Mouse (Mus musculus): Measurements from ENCODE around the gene Zfp729b. TPM values are rescaled to one million over a fixed set of nuclear protein-coding genes. Genes with fewer than 3 reads are reported as not detected.

Zfp729b gene
- 2.7 and 3.3 TPM in 2 replicates for polyA plus RNA-seq (2012; rRNA removed)

DNA sequence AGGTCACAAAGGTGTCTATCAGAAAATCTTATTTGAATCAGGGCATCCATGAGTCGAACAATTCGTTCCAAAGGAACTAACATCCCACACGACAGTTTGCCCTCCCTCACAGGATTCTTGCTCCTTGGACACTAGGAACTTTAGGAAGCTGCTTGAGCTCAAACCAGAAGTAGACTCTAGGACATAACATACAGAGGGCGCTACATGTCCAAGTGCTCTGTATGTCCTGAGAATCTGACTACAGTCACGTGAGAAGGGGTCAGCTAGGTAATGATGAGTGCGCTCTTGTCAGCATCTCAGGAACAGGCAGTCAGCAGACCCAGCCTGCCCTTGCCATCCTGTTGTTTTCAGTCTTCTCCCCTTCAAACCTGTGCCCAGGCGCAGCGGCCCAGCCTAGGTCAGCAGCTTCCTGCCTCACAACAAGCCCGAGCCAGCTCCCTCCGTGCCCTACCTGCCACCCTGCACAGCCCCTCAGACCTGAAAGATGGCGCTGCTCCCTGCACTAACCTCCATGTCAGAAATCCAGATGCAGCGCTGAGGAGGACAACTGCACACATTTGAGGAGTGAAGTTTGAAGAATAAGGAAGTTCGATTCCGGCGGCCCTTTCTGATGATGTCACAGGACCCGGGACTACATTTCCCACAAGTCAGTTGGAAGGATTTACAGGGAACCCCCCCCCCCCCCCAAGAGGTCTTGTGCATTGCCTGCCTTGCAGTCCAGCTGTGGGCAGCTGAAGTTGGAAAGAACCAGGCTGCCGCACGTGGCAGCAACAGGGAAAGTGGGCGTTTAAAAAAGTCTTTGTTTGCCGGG lies at the start of gene Zfp729b:
Gene Zfp729b, minus strand, starts transcription at position 642 of the 811 bp plus-strand sequence.
- TF ChIP-seq POLR2A (IDR thresholded peaks at IDR 0.05; ENCODE audit: borderline replicate concordance, extremely low read depth, insufficient read depth, insufficient read length, poor library complexity, severe bottlenecking) = no peak
- peak; percentile 25; the same call in 1 of the 2 replicates for TF ChIP-seq CTCF (IDR thresholded peaks at IDR 0.05; ENCODE audit: borderline replicate concordance, extremely low read depth, insufficient read depth, insufficient read length)
- peak; percentile 97 for DNase-seq (ENCODE audit: low read depth)

DNA sequence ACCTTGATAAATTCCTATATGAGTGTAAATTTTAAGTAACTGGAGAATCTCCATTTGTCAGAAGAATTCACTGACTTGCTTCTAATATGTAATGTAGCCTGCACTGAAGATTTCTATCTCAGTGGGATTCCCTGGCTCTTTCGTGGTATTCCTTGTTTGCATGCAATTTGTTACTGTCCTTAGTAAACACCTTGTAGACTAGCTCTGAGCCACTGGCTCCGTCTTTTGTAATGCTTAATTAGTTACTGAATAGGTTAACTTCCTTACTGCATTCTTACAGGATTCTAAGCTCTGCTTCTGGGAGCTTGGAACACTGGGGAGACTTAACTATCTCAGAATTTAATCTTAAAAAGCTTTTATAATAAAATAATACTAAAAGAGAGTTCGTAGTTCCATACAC lies 43.0 kb upstream of the Zfp729b start:
- no peak for DNase-seq (ENCODE audit: low read depth)

DNA sequence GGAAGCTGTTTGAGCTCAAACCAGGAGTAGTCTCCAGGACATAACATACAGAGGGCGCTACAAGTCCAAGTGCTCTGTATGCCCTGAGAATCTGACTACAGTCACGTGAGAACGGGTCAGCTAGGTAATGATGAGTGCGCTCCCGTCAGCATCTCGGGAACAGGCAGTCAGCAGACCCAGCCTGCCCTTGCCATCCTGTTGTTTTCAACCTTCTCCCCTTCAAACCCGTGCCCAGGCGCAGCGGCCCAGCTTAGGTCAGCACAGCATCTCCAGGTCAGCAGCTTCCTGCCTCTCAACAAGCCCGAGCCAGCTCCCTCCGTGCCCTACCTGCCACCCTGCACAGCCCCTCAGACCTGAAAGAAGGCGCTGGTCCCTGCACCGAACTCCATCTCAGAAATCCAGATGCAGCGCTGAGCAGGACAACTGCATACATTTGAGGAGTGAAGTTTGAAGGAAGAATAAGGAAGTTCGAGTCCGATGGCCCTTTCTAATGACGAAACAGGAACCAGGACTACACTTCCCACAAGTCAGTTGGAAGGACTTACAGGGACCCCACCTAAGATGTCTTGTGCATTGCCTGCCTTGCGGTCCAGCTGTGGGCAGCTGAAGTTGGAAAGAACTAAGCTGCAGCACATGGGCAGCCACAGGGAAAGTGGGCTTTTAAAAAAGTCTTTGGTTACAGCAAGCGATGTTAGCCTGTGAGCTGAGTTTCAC lies 27.9 kb upstream of the Zfp729b start, which contains the start of the genes Gm49345 and Zfp729a:
Gene Gm49345, minus strand, starts transcription at position 476 of the 714 bp plus-strand sequence.
Gene Zfp729a, minus strand, starts transcription at position 498 of the 714 bp plus-strand sequence.
- TF ChIP-seq CTCF (IDR thresholded peaks at IDR 0.05; ENCODE audit: borderline replicate concordance, extremely low read depth, insufficient read depth, insufficient read length) = peak; percentile 48; the same call in 1 of the 2 replicates
- no peak for TF ChIP-seq POLR2A (IDR thresholded peaks at IDR 0.05; ENCODE audit: borderline replicate concordance, extremely low read depth, insufficient read depth, insufficient read length, poor library complexity, severe bottlenecking)
- DNase-seq (ENCODE audit: low read depth) = peak; percentile 98

More for the DNA sequence above, 43.0 kb upstream of the Zfp729b start:
- TF ChIP-seq POLR2A (IDR thresholded peaks at IDR 0.05; ENCODE audit: borderline replicate concordance, extremely low read depth, insufficient read depth, insufficient read length, poor library complexity, severe bottlenecking) (no peak), CTCF (IDR thresholded peaks at IDR 0.05; ENCODE audit: borderline replicate concordance, extremely low read depth, insufficient read depth, insufficient read length) (no peak)

DNA sequence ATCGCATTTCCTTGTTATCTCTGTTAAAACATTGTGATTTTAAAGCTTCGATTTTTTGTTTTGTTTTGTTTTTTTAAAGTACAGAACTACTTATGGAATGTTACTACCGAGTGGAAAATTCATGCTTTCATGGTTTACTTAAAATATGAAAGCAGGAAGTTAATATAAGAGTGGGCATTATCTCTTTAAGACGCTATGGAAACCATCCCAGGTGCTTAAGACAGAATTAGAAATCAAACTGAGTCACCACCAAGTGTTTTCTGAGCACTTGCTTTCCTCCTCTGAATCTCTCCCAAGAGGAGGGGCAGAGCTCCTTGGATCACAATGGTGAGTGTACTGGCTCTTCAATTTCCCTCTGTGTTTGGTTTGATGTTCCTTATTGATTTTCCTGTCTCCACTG lies 601 bp upstream of the Zfp729b start:
- TF ChIP-seq CTCF (IDR thresholded peaks at IDR 0.05; ENCODE audit: borderline replicate concordance, extremely low read depth, insufficient read depth, insufficient read length) (no peak), POLR2A (IDR thresholded peaks at IDR 0.05; ENCODE audit: borderline replicate concordance, extremely low read depth, insufficient read depth, insufficient read length, poor library complexity, severe bottlenecking) (no peak)
- DNase-seq (ENCODE audit: low read depth) = peak; percentile 1

DNA sequence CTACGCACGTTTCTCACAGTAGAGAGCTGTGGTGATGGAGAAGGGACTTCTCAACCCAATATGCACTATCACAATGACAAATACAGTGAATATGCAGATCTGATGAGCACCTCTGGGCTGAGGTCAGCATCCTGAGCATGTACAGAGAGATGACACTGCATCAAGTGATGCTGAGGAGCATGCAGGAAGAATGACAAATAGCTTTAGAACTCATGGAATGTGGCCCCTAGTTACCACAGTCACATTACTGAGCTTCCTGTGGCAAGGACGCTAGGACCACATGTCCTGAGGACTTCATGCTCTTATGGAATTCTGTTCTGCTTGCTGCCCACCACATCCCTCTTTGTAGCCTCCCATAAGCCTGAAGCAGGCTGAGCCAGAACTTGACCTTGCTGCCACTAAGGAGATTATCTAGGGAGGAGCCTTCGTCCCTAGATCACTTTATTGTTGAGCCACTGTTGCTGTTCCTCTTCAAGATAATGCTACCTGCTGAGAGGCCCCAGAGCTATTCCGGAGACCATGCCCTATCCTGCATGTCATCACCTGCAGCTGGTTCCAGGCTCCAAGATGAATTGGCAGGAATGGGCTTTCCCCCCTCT lies 36.8 kb downstream of the Zfp729b start:
- DNase-seq (ENCODE audit: low read depth) = no peak
- TF ChIP-seq CTCF (IDR thresholded peaks at IDR 0.05; ENCODE audit: borderline replicate concordance, extremely low read depth, insufficient read depth, insufficient read length) (no peak), POLR2A (IDR thresholded peaks at IDR 0.05; ENCODE audit: borderline replicate concordance, extremely low read depth, insufficient read depth, insufficient read length, poor library complexity, severe bottlenecking) (no peak)

- no peak for DNase-seq (ENCODE audit: low read depth)
- TF ChIP-seq POLR2A (IDR thresholded peaks at IDR 0.05; ENCODE audit: borderline replicate concordance, extremely low read depth, insufficient read depth, insufficient read length, poor library complexity, severe bottlenecking) = no peak
- TF ChIP-seq CTCF (IDR thresholded peaks at IDR 0.05; ENCODE audit: borderline replicate concordance, extremely low read depth, insufficient read depth, insufficient read length) = no peak
These were observed 55.8 kb downstream of the Zfp729b start, which contains the start of gene Zfp748 for GRCm38 (mm10) chr13:67553730-67554129. Gene Zfp748, minus strand, starts transcription at chr13:67553830.

- peak; percentile 98 for DNase-seq (ENCODE audit: low read depth)
- no peak for TF ChIP-seq CTCF (IDR thresholded peaks at IDR 0.05; ENCODE audit: borderline replicate concordance, extremely low read depth, insufficient read depth, insufficient read length)
- TF ChIP-seq POLR2A (IDR thresholded peaks at IDR 0.05; ENCODE audit: borderline replicate concordance, extremely low read depth, insufficient read depth, insufficient read length, poor library complexity, severe bottlenecking) = peak; percentile 30; the same call in 1 of the 2 replicates
These were observed 56.8 kb downstream of the Zfp729b start for GRCm38 (mm10) chr13:67552505-67553346.

DNA sequence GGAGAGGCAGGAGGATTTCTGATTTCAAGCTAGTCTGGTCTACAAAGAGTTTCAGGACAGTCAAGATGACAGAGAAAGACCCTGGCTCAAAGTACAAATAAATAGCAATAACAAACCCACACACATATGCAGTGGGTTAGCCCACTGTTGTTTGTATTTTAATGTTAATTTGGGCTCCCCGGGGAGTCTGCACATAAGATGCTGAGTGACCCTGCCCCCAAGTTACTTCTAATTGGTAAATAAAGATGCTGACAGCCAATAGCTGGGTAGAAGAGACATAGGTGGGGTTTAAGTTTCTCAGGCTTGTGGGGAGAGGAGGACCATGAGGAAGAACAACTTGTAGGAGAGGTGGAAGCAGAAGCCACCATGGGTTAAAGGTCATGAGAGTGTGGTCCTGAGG lies 63.6 kb downstream of the Zfp729b start:
- no peak for DNase-seq (ENCODE audit: low read depth)
- TF ChIP-seq CTCF (IDR thresholded peaks at IDR 0.05; ENCODE audit: borderline replicate concordance, extremely low read depth, insufficient read depth, insufficient read length) (no peak), POLR2A (IDR thresholded peaks at IDR 0.05; ENCODE audit: borderline replicate concordance, extremely low read depth, insufficient read depth, insufficient read length, poor library complexity, severe bottlenecking) (no peak)

Other genes with a start within 250 kb of the Zfp729b start
- 0.30 TPM in 1 of 2 replicates, not detected in the other for gene Gm28044, start 249.2 kb downstream of the Zfp729b start, polyA plus RNA-seq (2012; rRNA removed)
- gene Zfp953, start 249.1 kb downstream of the Zfp729b start, polyA plus RNA-seq (2012; rRNA removed) = 0.66 and 0.70 TPM in 2 replicates
- not detected in 2 replicates for gene Gm28041, start 234.0 kb downstream of the Zfp729b start, polyA plus RNA-seq (2012; rRNA removed)
- gene Zfp456, start 233.9 kb downstream of the Zfp729b start, polyA plus RNA-seq (2012; rRNA removed) = 0.32 and 0.42 TPM in 2 replicates
- gene Zfp429, start 209.9 kb downstream of the Zfp729b start, polyA plus RNA-seq (2012; rRNA removed) = 3.4 and 4.0 TPM in 2 replicates
- gene Zfp459, start 188.3 kb downstream of the Zfp729b start, polyA plus RNA-seq (2012; rRNA removed) = 0.59 TPM in 2 replicates
- gene Zfp874a, start 158.1 kb downstream of the Zfp729b start, polyA plus RNA-seq (2012; rRNA removed) = 3.1 and 3.3 TPM in 2 replicates
- 2.9 and 3.3 TPM in 2 replicates for gene Zfp874b, start 125.4 kb downstream of the Zfp729b start, polyA plus RNA-seq (2012; rRNA removed)
- gene Zfp58, start 109.2 kb downstream of the Zfp729b start, polyA plus RNA-seq (2012; rRNA removed) = 5.4 and 5.6 TPM in 2 replicates
- gene Gm26965, start 83.6 kb downstream of the Zfp729b start, polyA plus RNA-seq (2012; rRNA removed) = not detected in 2 replicates
- 23.7 and 25.7 TPM in 2 replicates for gene Zfp87, start 83.5 kb downstream of the Zfp729b start, polyA plus RNA-seq (2012; rRNA removed)
- 8.5 and 9.0 TPM in 2 replicates for gene Zfp748, start 55.9 kb downstream of the Zfp729b start, polyA plus RNA-seq (2012; rRNA removed)
- gene Gm49345, start 28.1 kb upstream of the Zfp729b start, polyA plus RNA-seq (2012; rRNA removed) = not detected in 2 replicates
- 3.6 and 4.3 TPM in 2 replicates for gene Zfp729a, start 28.1 kb upstream of the Zfp729b start, polyA plus RNA-seq (2012; rRNA removed)
- gene Zfp738, start 77.4 kb upstream of the Zfp729b start, polyA plus RNA-seq (2012; rRNA removed) = 9.9 and 12.2 TPM in 2 replicates
- 7.3 and 10.3 TPM in 2 replicates for gene Zfp65, start 119.5 kb upstream of the Zfp729b start, polyA plus RNA-seq (2012; rRNA removed)
- 4.4 and 4.6 TPM in 2 replicates for gene Zfp85, start 145.5 kb upstream of the Zfp729b start, polyA plus RNA-seq (2012; rRNA removed)
- 2.5 and 2.8 TPM in 2 replicates for gene Zfp493, start 170.0 kb upstream of the Zfp729b start, polyA plus RNA-seq (2012; rRNA removed)
- gene Zfp273, start 204.0 kb upstream of the Zfp729b start, polyA plus RNA-seq (2012; rRNA removed) = 4.7 and 5.8 TPM in 2 replicates
- gene Gm10037, start 221.4 kb upstream of the Zfp729b start, polyA plus RNA-seq (2012; rRNA removed) = 6.0 and 6.1 TPM in 2 replicates